Mouse (Mus musculus) cortical plate, adult 2 months (tissue): Measurements from ENCODE around the gene Cyb5r3. TPM values are rescaled to one million over a fixed set of nuclear protein-coding genes. Genes with fewer than 3 reads are reported as not detected.

Experiments used
- H3K27ac ChIP-seq: fragments of 200-500 bp; 2 replicates; pipeline ENCODE4 v1.5.1; 2012; ENCODE audit warnings: low read length, control low read depth, inconsistent platforms; ENCODE audit not compliant: insufficient read depth
- H3K4me1 ChIP-seq: fragments of 200-500 bp; 2 replicates; pipeline ENCODE4 v1.6.1; 2011; ENCODE audit warnings: low read length; ENCODE audit not compliant: control insufficient read depth, insufficient read depth
- H3K4me3 ChIP-seq: fragments of 200-500 bp; 2 replicates; pipeline ENCODE4 v1.5.1; 2011; ENCODE audit warnings: mild to moderate bottlenecking, low read length, control low read depth; ENCODE audit not compliant: insufficient read depth
- CTCF ChIP-seq: fragments of 200-500 bp; IDR thresholded peaks from 2 replicates; pipeline ENCODE4 v1.5.1; 2011; ENCODE audit warnings: mild to moderate bottlenecking, control low read depth, low read length; ENCODE audit not compliant: insufficient read depth; ENCODE audit errors: extremely low read depth
- POLR2A ChIP-seq: fragments of 200-500 bp; IDR thresholded peaks from 2 replicates; pipeline ENCODE4 v1.6.1; 2011; ENCODE audit warnings: mild to moderate bottlenecking, low read length, control low read depth; ENCODE audit not compliant: insufficient read depth; ENCODE audit errors: extremely low read depth
- polyA plus RNA-seq: library from polyadenylated mRNA; depleted of rRNA; stranded (reverse); fragments of >200 nt; gene quantifications from 2 replicates; pipeline ENCODE4 v1.2.3, GENCODE M21; 2012; rRNA removed

Gene Cyb5r3
- 48.4 and 57.0 TPM in 2 replicates for polyA plus RNA-seq

DNA sequence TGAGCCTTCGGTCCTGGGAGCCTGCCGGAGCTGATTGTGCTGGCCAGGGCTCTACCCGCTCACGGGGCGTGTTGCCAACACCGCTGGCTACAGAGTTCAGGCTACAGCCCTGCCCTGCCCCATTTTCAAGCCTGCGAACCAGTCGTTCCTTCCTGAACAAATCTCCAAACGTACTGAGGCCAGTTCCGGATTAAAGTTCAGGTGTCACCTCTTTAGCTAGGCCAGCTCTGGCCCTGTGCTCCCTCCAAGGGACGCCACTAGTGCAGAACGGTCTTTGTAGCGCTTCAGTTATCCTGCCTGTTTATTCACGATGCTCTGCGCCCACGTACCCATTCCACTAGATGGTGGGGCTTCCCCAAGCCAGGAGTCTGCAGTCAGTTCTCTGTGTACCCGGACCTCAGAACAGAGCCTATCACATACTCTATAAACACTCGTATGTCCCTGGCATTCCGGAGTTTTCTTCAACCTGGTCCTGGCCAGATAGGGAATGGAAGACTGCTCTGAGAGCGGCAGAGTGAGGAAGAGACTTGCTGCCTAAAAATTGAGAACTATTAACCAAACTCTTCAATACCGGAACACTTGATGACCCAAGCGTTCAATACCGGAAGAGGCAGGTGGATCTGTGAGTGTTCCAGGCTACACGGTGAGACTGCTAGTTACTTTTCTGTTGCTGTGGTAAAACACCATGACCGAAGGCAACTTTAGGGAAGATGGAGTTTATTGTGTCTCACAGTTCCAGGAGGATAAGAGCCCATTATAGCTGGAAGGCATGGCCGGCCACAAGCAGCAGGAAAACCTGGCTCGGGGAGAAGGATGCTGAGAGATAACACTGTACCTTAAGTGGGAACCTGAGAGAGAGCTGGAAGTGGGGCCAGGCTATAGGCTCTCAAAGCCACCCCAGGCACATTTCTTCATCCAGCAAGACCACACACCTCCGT is at the start of gene Cyb5r3:
Cyb5r3 (minus strand) TSS at position 101 of the 938 bp plus-strand sequence.
- no peak for TF ChIP-seq CTCF
- no peak for TF ChIP-seq POLR2A
- no peaks in the 10 kb centered on the region for H3K4me1 ChIP-seq

DNA sequence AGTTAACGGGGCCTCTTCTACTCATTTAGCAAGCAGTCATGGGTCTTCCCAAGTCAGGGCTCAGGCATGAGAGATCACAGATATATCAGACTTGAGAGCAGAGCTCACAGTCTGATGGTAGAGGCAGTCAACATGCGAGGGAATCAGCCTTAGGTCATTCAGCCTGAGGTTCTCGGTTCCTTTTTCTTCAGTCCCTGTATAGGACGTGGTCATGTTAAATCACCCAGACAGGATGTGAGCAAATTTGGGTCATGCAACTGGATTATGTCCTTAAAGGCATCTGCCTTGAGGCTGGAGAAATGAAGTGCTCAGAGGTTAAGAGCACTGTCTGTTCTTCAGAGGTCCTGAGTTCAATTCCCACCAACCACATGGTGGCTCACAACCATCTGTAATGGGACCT is 49.3 kb upstream of the Cyb5r3 start:
- H3K4me3 ChIP-seq, result no peak overlapping the region
- 0 out of 2 replicates have a peak, but pooled peaks cover 1% of the 10 kb centered on the region for H3K4me1 ChIP-seq
- TF ChIP-seq CTCF (no peak), POLR2A (no peak)
- no peak overlapping the region for H3K27ac ChIP-seq

More for the DNA sequence above, at the start of gene Cyb5r3:
- Histone ChIP-seq H3K27ac (peak within 1 kb of the TSS; percentile 64), H3K4me3 (peak within 1 kb of the TSS; percentile 44)

DNA sequence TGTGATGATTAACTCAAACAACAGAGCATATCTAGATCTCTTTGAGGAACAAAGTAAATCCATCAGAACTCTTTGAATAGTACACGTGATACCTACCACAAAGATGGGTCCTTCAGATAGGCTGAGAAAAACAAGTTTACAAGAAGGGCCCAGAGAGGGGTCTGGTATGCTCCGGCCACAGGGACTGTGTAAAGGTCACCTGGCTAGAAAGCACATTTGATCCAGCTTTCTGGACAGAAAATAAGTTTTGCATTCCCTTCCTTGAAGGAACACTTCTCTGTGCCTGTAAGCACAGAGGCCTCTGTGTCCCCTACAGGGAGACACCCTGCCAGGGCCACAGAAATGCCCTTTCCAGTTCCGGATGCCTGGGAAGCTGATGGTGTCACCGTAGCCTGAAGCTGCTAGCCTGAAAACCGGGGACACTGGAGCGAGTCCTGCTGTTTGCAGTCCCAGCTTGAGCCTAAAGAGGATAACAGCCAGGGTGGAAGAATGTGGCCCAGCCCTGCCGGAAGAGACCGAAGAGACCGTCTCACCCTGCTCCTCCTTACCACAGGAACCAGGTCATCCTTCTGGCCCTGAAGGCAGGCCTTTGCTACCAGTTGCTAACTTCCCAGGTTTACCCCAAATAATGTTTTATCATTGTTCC is 48.1 kb upstream of the Cyb5r3 start:
- no peak overlapping the region for H3K27ac ChIP-seq
- no peak overlapping the region for H3K4me3 ChIP-seq
- 0 out of 2 replicates have a peak, but pooled peaks cover 1% of the 10 kb centered on the region for H3K4me1 ChIP-seq
- no peak for TF ChIP-seq POLR2A
- TF ChIP-seq CTCF, result no peak

DNA sequence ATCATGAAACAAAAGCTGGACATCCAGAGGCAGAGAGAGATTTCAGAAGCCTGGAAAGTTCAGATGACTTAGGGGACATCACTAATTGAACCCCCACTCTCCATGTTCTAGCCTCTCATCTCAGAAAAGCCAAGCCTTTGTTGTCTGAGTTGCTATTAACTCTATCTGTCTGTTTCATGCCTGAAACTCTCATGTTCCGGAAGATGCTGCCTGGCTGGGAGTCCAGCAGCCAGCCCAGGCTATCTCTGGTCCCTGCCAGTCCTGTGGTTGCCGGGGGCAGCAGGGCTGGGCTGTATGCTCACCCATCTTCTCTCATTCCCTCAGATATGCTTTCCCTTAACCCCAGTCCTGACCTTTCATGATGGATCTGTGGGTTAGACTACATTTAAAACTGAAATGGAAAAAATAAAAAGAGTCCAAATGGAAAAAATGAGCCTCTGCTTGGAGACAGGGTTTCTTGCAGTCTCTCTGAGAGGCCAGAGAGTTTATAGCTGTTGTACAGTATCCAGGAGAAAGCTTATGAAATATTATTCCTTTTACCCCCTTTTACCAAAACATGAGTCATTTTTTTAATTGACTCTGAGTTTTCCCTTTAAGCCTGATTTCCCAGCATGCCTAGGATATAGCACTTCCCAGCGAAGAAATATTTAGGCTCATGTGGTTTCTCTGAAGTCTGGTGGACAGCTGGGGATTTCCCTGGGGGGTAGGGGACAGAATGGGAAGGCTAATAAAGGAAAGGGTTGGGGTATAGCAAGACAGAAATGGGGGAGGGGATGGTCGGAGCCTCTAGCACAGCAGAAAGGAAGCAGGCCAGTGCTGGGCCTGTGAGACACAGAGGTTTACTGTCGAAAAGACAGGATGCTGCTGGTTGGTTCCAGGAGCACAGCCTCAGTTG is 43.2 kb upstream of the Cyb5r3 start:
- Histone ChIP-seq H3K4me3 (no peak overlapping the region), H3K27ac (no peak overlapping the region), H3K4me1 (no peaks in the 10 kb centered on the region)
- no peak for TF ChIP-seq CTCF
- no peak for TF ChIP-seq POLR2A

DNA sequence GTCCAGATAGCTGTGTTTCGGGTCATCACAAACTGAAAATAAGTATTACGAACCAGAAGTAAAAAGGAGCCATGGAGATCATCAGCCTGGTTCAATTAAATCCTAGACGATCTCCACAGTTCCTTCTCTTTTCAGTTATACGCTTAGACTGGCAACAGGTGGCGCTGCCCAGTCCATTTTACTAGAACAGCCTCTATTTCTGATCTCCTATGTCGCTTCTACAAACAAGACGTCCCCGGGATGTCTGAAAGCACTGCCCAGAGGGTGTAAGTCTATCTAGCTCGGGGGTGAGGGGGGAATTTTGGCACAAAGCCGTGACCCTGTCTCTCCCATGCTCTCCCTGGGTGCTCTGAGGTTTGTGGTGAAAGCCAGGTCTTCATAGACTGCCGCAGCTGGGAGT is 37.8 kb upstream of the Cyb5r3 start:
- TF ChIP-seq CTCF, result peak; percentile 46; the same call in 1 of the 2 replicates
- TF ChIP-seq POLR2A, result no peak
- Histone ChIP-seq H3K4me1 (no peaks in the 10 kb centered on the region), H3K4me3 (no peak overlapping the region), H3K27ac (no peak overlapping the region)

DNA sequence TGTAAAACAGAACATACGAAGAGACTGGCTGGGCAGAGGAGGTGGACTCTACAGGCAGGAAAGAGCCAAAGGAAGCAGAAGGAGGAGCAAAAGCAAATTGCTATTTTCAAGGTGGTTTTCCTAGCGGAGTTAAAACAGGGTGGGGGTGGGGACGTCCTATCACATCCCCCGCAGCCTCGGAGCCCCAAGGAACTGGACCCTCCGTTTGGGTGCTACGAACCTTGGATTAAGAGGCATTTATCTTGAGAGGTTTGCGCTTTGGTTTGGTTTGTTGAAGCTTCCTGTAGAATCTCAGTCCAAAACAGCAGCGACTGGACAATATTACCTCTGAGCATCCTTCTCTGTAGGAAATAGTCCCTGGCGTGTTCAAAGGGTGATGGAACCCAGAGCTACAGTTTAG is 37.3 kb upstream of the Cyb5r3 start:
- TF ChIP-seq POLR2A (no peak), CTCF (no peak)
- Histone ChIP-seq H3K4me1 (no peaks in the 10 kb centered on the region), H3K27ac (no peak overlapping the region), H3K4me3 (no peak overlapping the region)

DNA sequence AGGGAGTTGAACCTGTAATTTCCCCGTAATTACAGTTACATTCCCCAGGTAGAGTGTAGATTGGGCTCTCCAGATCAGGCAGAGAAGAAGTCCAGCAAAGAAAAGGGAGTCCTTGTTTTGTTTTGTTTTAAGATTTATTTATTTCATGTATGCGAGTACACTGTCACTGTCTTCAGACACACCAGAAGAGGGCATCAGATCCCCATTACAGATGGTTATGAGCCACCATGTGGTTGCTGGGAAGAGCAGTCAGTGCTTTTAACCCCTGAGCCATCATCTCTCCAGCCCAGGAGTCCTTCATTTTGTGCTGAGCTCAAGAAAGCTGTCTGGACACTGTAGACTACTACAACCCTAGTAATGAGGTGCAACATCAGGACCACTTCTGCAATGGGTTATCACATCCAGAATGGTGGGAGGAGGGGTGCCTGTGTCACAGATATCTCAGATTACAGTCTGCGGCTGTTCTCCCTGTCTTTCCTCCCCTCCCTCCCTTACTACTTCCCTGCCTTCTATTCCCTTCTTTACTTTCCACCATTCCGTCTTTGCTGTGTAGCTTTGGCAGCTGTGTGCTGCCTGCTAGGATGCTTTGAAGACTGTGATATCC is 36.8 kb upstream of the Cyb5r3 start:
- Histone ChIP-seq H3K4me3 (no peak overlapping the region), H3K27ac (no peak overlapping the region), H3K4me1 (no peaks in the 10 kb centered on the region)
- TF ChIP-seq CTCF, result no peak
- TF ChIP-seq POLR2A, result no peak

DNA sequence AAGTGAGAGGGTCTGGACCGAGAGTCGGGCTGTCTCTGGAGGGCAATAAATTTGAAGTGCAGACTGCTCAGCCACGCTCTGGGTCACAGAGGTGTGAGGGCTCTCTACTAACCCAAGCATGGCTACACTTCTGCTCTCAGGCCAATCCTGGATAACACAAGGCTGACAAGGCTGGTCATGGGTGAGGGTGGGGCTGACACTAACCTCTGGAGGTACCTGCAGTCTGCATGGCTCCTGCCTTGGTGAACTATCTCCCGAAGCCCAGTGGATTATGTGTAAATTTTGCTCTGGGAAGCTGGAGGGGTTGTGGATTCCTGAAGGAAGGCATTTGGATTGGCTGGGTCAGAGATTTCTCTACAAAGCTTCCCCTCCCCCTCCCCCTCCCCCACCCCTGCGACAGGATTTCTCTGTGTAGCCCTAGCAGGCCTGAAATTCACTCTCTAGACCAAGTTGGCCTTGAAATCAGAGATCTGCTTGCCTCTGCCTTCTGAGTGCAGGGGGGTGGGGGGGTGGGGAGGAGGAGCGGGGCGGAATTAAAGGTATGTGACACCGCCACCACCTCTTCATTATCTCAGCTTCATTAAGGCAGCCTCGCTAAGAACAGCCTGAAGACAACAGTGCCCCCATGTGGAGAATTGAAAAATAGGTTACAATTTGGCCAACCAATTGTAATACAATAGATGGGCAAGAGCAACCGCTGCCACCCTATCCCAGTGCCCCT is 32.5 kb upstream of the Cyb5r3 start:
- H3K4me3 ChIP-seq, result no peak overlapping the region
- no peaks in the 10 kb centered on the region for H3K4me1 ChIP-seq
- no peak for TF ChIP-seq POLR2A
- TF ChIP-seq CTCF, result peak; percentile 70
- H3K27ac ChIP-seq, result no peak overlapping the region

DNA sequence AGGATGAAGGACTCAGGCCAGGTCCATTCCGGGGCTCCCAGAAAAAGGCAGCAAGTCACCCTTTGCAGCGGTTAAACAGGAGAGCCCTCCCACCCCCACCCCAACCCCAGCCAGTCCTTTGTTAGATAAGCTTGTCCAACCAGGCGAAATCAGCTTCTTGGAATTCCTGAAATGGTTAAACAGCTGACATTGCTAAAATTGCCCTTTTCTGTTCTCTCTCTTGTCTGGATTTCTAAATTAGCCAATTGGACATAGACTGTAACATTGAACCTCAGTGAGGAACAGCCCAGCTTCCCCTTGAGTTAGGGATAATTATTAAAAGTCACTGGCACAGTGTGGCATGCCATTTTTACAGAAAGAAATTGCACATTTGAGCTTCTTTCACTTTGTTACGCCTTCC is 30.0 kb upstream of the Cyb5r3 start:
- H3K4me3 ChIP-seq, result no peak overlapping the region
- H3K27ac ChIP-seq, result no peak overlapping the region
- H3K4me1 ChIP-seq, result no peaks in the 10 kb centered on the region
- TF ChIP-seq POLR2A (no peak), CTCF (no peak)
